Mouse (Mus musculus): ENCODE measurements around the gene Ngb. TPM values are rescaled to one million over a fixed set of nuclear protein-coding genes. Genes with fewer than 3 reads are reported as not detected.
A peak's percentile ranks its signal among the peaks of the same experiment; 100 is the strongest.

The Ngb gene
- polyA plus RNA-seq, 1 experiment from 2014 or later: 2.0 TPM

GRCm38 (mm10) chr12:87107357-87107977 lies 5.1 kb upstream of the Ngb start:
- H3K36me3 ChIP-seq (ENCODE audit: control insufficient read depth, insufficient read depth, low read length): peaks cover 28% of the 10 kb centered on the region
- 15% methylated on average over 3 of the region's 3 CpGs for WGBS

GRCm38 (mm10) chr12:87104796-87105195 lies 2.5 kb upstream of the Ngb start:
- Histone ChIP-seq H3K4me1 (ENCODE audit: control insufficient read depth, insufficient read depth, low read length) (peaks cover 5% of the 10 kb centered on the region), H3K9ac (ENCODE audit: low read length) (no peak overlapping the region), H3K27ac (ENCODE audit: low read depth, low read length) (no peak overlapping the region), H3K27me3 (replicated peaks; ENCODE audit: control insufficient read depth, insufficient read depth, low read length) (peaks cover 19% of the 10 kb centered on the region), H3K4me2 (ENCODE audit: low read length) (no peak overlapping the region), H3K9me3 (replicated peaks; ENCODE audit: control insufficient read depth, low read length) (no peaks in the 10 kb centered on the region), H3K4me3 (ENCODE audit: low read depth, low read length) (no peak overlapping the region), H3K36me3 (ENCODE audit: control insufficient read depth, insufficient read depth, low read length) (peaks cover 9% of the 10 kb centered on the region; the same call in 1 of the 2 replicates)
- ATAC-seq (no peak), DNase-seq (ENCODE audit: low spot score) (no peak)
- WGBS: 89% methylated on average over 4 of the region's 4 CpGs

More at GRCm38 (mm10) chr12:87107357-87107977, 5.1 kb upstream of the Ngb start:
- peaks cover 6% of the 10 kb centered on the region; the same call in 1 of the 2 replicates for H3K27me3 ChIP-seq (replicated peaks; ENCODE audit: control insufficient read depth, insufficient read depth, low read length)
- DNase-seq (ENCODE audit: low spot score) (peak; percentile 4), ATAC-seq (no peak; the same call in 1 of the 2 replicates)
- H3K9ac ChIP-seq (ENCODE audit: low read length): no peak overlapping the region
- H3K4me1 ChIP-seq (ENCODE audit: control insufficient read depth, insufficient read depth, low read length): no peaks in the 10 kb centered on the region; the same call in 1 of the 2 replicates
- H3K9me3 ChIP-seq (replicated peaks; ENCODE audit: control insufficient read depth, low read length): no peaks in the 10 kb centered on the region
- no peak overlapping the region for H3K4me2 ChIP-seq (ENCODE audit: low read length)
- H3K4me3 ChIP-seq (ENCODE audit: low read depth, low read length): no peak overlapping the region
- no peak overlapping the region for H3K27ac ChIP-seq (ENCODE audit: low read depth, low read length)

- no peak for ATAC-seq
- no peak for DNase-seq (ENCODE audit: low spot score)
- Histone ChIP-seq H3K9me3 (replicated peaks; ENCODE audit: control insufficient read depth, low read length) (no peaks in the 10 kb centered on the region), H3K4me3 (ENCODE audit: low read depth, low read length) (no peak overlapping the region), H3K36me3 (ENCODE audit: control insufficient read depth, insufficient read depth, low read length) (peaks cover 4% of the 10 kb centered on the region; the same call in 1 of the 2 replicates), H3K27me3 (replicated peaks; ENCODE audit: control insufficient read depth, insufficient read depth, low read length) (peaks cover 19% of the 10 kb centered on the region), H3K4me1 (ENCODE audit: control insufficient read depth, insufficient read depth, low read length) (peaks cover 5% of the 10 kb centered on the region), H3K9ac (ENCODE audit: low read length) (no peak overlapping the region), H3K4me2 (ENCODE audit: low read length) (no peak overlapping the region), H3K27ac (ENCODE audit: low read depth, low read length) (no peak overlapping the region)
- 91% methylated on average over 4 of the region's 4 CpGs for WGBS
Measured at GRCm38 (mm10) chr12:87103471-87103870, 1.1 kb upstream of the Ngb start.

DNA sequence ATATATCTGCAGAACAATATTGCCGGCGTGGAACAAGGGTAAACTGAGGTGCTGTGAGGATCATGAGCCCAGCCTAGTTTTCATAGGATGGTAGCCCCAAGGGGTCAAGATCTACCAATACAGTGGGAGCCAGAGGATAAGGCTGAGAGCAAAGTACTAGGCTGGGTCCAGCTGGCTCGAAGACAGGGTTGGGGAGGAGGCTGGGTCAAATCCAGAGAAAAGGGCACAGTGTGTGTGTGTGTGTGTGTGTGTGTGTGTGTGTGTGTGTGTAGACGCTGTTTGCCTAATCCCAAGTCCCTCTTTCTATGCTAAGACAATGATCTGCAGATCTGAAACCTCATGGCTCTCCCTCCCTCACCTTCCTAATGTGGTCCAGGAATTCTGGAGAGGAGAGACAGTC lies 2.0 kb downstream of the Ngb start:
- no peaks in the 10 kb centered on the region for H3K9me3 ChIP-seq (replicated peaks; ENCODE audit: control insufficient read depth, low read length)
- H3K27ac ChIP-seq (ENCODE audit: low read depth, low read length): no peak overlapping the region
- H3K4me2 ChIP-seq (ENCODE audit: low read length): no peak overlapping the region
- H3K27me3 ChIP-seq (replicated peaks; ENCODE audit: control insufficient read depth, insufficient read depth, low read length): peaks cover 19% of the 10 kb centered on the region
- no peaks in the 10 kb centered on the region for H3K36me3 ChIP-seq (ENCODE audit: control insufficient read depth, insufficient read depth, low read length)
- ATAC-seq (no peak), DNase-seq (ENCODE audit: low spot score) (no peak)
- WGBS: 84% methylated on average over 3 of the region's 4 CpGs
- H3K4me3 ChIP-seq (ENCODE audit: low read depth, low read length): no peak overlapping the region
- H3K9ac ChIP-seq (ENCODE audit: low read length): no peak overlapping the region
- H3K4me1 ChIP-seq (ENCODE audit: control insufficient read depth, insufficient read depth, low read length): peaks cover 5% of the 10 kb centered on the region

- Histone ChIP-seq H3K27me3 (replicated peaks; ENCODE audit: control insufficient read depth, insufficient read depth, low read length) (no peaks in the 10 kb centered on the region), H3K36me3 (ENCODE audit: control insufficient read depth, insufficient read depth, low read length) (no peaks in the 10 kb centered on the region), H3K4me1 (ENCODE audit: control insufficient read depth, insufficient read depth, low read length) (no peaks in the 10 kb centered on the region), H3K4me3 (ENCODE audit: low read depth, low read length) (no peak overlapping the region), H3K9me3 (replicated peaks; ENCODE audit: control insufficient read depth, low read length) (no peaks in the 10 kb centered on the region), H3K9ac (ENCODE audit: low read length) (no peak overlapping the region), H3K27ac (ENCODE audit: low read depth, low read length) (no peak overlapping the region), H3K4me2 (ENCODE audit: low read length) (no peak overlapping the region)
- WGBS: 78% methylated on average over 6 of the region's 6 CpGs
- ATAC-seq: no peak
- no peak for DNase-seq (ENCODE audit: low spot score)
Measured at GRCm38 (mm10) chr12:87093671-87094070, 8.7 kb downstream of the Ngb start.

- H3K27me3 ChIP-seq (replicated peaks; ENCODE audit: control insufficient read depth, insufficient read depth, low read length): no peaks in the 10 kb centered on the region
- H3K4me3 ChIP-seq (ENCODE audit: low read depth, low read length): no peak overlapping the region
- ATAC-seq: no peak
- no peak overlapping the region for H3K27ac ChIP-seq (ENCODE audit: low read depth, low read length)
- no peak overlapping the region for H3K9ac ChIP-seq (ENCODE audit: low read length)
- H3K9me3 ChIP-seq (replicated peaks; ENCODE audit: control insufficient read depth, low read length): no peaks in the 10 kb centered on the region
- WGBS: 78% methylated on average over 4 of the region's 4 CpGs
- H3K4me1 ChIP-seq (ENCODE audit: control insufficient read depth, insufficient read depth, low read length): no peaks in the 10 kb centered on the region
- no peak overlapping the region for H3K4me2 ChIP-seq (ENCODE audit: low read length)
- H3K36me3 ChIP-seq (ENCODE audit: control insufficient read depth, insufficient read depth, low read length): no peaks in the 10 kb centered on the region
- no peak for DNase-seq (ENCODE audit: low spot score)
Measured at GRCm38 (mm10) chr12:87093249-87093648, 9.1 kb downstream of the Ngb start.

GRCm38 (mm10) chr12:87091916-87092315 lies 10.4 kb downstream of the Ngb start:
- Histone ChIP-seq H3K4me3 (ENCODE audit: low read depth, low read length) (no peak overlapping the region), H3K9me3 (replicated peaks; ENCODE audit: control insufficient read depth, low read length) (no peaks in the 10 kb centered on the region), H3K36me3 (ENCODE audit: control insufficient read depth, insufficient read depth, low read length) (no peaks in the 10 kb centered on the region), H3K4me1 (ENCODE audit: control insufficient read depth, insufficient read depth, low read length) (no peaks in the 10 kb centered on the region), H3K9ac (ENCODE audit: low read length) (no peak overlapping the region), H3K27me3 (replicated peaks; ENCODE audit: control insufficient read depth, insufficient read depth, low read length) (no peaks in the 10 kb centered on the region), H3K27ac (ENCODE audit: low read depth, low read length) (no peak overlapping the region), H3K4me2 (ENCODE audit: low read length) (no peak overlapping the region)
- ATAC-seq (no peak), DNase-seq (ENCODE audit: low spot score) (no peak)
- WGBS: 85% methylated on average over 2 of the region's 2 CpGs

DNA sequence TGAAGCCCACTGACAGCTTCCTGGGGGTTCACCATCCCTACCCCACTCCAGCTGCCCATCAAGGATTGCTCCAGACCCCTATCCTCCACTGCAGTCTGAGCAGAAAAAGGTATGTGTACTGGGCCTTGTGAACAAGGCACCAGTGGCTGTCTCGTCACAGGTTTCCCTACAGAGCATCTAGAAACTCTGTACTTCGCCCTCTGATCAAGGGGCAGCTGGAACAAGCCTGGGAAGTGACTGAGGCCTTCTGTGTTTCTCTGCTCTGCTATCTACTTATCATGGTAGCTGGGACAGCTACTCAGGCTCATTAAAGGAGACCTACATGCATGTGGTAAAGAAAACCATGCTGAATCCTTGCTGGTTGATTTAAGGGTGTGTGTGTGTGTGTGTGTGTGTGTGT lies 12.6 kb downstream of the Ngb start:
- Histone ChIP-seq H3K27ac (ENCODE audit: low read depth, low read length) (no peak overlapping the region), H3K4me1 (ENCODE audit: control insufficient read depth, insufficient read depth, low read length) (no peaks in the 10 kb centered on the region), H3K9me3 (replicated peaks; ENCODE audit: control insufficient read depth, low read length) (no peaks in the 10 kb centered on the region), H3K4me2 (ENCODE audit: low read length) (no peak overlapping the region), H3K4me3 (ENCODE audit: low read depth, low read length) (no peak overlapping the region), H3K36me3 (ENCODE audit: control insufficient read depth, insufficient read depth, low read length) (no peaks in the 10 kb centered on the region), H3K9ac (ENCODE audit: low read length) (no peak overlapping the region), H3K27me3 (replicated peaks; ENCODE audit: control insufficient read depth, insufficient read depth, low read length) (no peaks in the 10 kb centered on the region)
- DNase-seq (ENCODE audit: low spot score) (no peak), ATAC-seq (no peak)
- 79% methylated on average over 2 of the region's 2 CpGs for WGBS

GRCm38 (mm10) chr12:87089255-87089654 lies 13.1 kb downstream of the Ngb start:
- Histone ChIP-seq H3K4me1 (ENCODE audit: control insufficient read depth, insufficient read depth, low read length) (no peaks in the 10 kb centered on the region), H3K36me3 (ENCODE audit: control insufficient read depth, insufficient read depth, low read length) (no peaks in the 10 kb centered on the region), H3K9me3 (replicated peaks; ENCODE audit: control insufficient read depth, low read length) (no peaks in the 10 kb centered on the region), H3K9ac (ENCODE audit: low read length) (no peak overlapping the region), H3K4me3 (ENCODE audit: low read depth, low read length) (no peak overlapping the region), H3K27ac (ENCODE audit: low read depth, low read length) (no peak overlapping the region), H3K27me3 (replicated peaks; ENCODE audit: control insufficient read depth, insufficient read depth, low read length) (no peaks in the 10 kb centered on the region), H3K4me2 (ENCODE audit: low read length) (no peak overlapping the region)
- ATAC-seq: no peak
- WGBS: 75% methylated on average over 4 of the region's 4 CpGs
- no peak for DNase-seq (ENCODE audit: low spot score)
